Mouse (Mus musculus) thymus, postnatal 14 days (tissue): Measurements from ENCODE around the gene Phlda2.

Experiments
- DNase-seq: peaks from one replicate; pipeline ENCODE4 v3.0.0; 2021

Phlda2 gene

DNA sequence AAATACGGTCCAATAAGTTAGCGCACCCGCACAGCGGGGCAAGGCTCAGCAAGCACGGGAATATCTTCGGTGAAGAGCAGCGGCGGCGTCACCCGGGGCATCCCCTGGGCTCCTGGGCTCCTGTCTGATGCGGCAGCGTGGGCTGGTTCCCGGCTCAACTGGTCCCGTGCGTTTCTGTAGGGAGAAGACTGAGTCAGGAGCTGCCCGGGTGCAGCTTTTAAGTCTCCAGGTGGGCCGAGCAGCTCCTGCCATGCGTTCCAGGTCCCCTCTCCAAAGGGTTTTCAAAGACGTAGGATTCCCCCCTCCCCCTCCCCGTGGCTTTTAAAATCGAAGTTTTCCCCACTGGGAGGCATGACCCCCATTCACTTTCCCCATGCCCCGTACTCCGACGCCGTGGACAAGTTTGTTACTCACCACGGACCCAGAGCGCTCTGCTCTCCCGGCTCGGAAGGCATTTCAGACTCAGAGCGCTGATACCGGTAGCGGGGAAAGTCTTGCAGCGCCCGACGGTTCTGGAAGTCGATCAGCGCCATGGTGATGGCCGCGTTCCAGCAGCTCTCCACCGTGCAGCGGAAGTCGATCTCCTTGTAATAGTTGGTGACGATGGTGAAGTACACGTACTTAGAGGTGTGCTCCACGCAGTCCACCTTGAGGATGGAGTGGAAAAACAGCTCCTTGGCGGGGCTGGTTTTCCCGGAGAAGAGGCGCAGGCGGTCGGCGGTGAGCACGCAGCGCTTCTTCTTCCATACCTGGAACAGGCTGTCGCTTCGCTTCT, 1.1 kb downstream of the Phlda2 start:
- peak; percentile 16 for DNase-seq

DNA sequence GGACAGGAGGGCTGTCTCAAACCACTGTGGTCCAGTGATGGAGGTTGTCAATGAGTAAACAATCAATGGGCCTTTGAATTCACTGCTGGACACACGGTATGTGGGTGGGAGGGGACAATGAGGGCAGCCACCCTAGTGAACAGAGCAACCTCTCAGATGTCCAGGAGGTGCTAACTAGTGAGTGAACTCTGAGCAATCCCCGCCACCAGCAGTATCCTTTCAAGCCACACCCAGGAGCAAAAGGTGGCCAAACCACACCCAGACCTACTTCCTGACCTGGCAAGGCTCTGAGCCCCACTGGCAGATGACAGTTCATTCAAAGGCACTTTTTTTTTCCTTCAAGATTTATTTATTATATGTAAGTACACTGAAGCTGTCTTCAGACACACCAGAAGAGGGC, 2.0 kb downstream of the Phlda2 start:
- no peak for DNase-seq

DNA sequence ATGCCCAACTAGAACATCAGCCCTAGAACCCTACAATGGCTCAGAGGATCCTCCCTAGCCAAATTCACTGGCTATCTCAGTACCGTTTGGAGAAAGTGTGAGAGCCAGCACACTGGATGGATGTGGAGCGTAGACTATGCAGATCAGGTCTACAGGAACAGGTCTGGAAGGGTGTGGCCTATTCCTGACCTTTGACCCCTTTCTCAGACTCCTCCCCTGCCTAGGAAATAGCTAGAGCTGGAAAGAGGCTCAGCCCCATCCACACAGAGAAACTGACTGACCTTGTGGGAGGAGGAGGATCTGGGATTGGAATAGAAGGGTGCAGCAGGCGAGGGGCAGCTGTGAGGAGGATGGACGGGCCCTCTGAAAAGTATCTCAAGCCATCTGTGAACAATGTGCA, 4.4 kb downstream of the Phlda2 start:
- DNase-seq: no peak

DNA sequence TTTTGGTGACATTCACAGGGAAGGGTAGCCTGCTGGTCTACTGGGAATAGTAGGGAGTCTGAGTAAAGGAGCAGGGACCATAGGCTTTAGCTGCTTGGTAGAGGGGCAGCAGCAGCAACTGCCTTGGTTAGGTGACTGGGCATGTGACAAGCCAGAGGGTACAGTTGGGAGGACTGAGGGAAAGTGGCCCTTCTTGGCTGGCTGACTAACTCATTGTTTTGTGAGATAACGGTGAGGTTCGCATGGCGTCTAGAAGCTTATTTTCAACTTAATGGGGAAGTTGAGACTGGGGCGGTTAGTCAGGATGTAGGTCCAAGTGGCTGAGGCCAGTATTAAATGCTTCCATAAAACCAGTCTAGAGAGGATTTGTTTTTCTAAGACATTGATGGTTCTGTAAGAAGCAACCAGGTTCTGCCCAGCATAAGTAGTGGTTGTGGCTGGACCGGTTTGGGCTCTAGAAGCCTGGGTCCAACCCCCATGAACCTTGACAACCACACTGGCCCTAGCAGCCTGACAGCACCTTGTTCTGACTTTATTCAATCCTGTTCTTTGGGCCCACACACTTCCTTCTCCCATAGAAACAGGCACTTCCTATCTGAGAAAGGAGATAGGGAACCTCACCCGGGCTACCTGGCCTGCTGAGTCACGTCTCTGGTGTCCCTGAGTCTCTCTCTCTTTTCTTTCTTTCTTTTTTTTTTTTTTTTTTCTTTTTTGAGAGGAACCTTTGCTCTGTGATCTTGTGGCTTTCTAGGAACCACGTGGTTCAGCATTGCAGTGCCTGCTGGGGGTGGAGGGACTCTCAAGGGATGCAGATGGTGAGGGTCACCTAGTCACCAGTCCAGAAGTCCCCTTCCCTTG, 7.6 kb downstream of the Phlda2 start:
- no peak for DNase-seq

DNA sequence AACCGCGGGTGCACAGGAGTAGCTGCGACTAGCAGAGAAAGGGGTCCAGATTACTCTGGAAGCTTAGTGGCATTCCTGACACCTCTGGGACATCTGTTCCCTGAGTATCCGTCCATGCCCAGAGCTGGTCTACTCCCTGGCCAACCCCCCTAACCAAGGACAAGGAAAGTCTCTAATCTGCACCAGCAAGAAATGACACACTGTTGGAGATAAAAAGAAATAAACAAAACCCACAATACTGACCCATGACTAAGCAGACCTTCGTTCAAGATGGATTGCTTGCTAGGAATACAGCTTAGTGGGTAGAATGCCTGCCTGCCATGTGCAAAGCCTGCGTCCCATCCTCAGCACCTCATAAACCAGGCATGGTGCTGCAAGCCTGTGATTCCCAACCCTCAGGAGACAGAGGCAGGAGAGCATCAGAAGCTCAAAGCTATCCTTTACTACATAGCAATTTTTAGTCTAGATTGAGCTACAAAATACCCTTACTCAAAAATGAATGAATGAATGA, 9.3 kb downstream of the Phlda2 start:
- no peak for DNase-seq

DNA sequence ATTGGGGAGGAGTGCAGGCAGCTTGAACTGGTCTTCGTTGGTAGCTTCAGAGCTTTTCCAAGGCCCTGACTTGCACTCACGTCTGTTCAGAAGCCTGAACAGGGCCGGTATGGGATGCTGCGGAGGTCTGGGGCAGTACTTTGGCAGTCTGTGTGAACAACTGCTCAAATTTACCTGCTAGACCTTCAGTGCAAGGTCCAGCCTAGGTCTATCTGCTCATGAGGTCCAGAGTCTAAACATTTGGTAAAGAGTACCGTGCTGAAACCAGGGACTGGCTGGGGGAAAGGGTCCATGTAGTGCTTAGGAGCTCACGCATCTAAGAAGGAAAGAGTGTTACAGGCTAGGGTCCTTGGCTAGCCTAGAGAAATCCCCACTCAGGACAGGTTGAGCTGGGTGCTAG, 13.2 kb downstream of the Phlda2 start:
- no peak for DNase-seq

DNA sequence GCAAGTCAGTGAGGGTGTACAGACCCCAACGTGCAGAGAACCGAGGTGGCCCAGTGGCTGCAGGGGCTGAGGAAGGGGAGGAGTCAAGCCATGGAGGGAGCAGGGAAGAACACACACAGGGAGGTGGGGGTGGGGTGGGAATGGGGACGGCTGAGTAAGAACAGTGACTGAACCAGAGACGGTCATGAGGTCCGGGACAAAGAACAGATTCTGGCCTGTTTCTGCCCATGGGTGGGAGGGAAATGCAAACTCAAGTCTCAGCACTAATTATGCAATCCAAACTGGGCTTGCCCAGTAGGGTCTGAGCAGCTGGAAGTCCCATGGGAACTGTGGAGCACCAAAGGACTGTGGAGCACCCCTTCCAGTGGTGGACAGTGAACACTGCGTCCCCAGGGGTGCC, 20.4 kb downstream of the Phlda2 start:
- DNase-seq: no peak

DNA sequence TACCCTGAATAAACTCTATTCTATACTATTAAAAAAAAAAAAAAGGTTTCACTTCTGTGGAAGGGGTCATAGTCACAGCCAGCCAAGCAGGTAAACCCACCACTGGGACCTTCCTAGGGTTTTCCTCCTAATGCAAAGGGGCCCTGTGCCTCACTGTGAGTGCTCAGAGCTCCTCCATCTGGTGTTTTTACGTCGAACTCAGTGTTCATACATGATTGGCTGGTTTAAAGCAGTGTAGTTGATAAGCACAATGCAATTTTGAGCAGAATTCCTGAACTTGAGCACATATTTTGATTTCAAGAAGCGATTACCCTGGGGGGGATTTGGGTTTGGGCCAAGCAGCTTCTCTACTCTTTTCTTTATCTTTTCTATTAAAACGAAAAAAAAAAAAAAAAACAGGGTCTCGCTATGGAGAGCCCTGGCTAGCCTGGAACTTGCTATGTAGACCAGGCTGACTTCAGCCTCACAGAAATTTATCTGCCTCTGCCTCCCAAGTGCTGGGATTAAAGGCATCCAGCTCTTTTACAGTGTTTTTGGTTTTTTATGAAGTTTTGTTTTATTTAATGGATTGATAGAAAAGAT, 21.1 kb downstream of the Phlda2 start:
- no peak for DNase-seq

DNA sequence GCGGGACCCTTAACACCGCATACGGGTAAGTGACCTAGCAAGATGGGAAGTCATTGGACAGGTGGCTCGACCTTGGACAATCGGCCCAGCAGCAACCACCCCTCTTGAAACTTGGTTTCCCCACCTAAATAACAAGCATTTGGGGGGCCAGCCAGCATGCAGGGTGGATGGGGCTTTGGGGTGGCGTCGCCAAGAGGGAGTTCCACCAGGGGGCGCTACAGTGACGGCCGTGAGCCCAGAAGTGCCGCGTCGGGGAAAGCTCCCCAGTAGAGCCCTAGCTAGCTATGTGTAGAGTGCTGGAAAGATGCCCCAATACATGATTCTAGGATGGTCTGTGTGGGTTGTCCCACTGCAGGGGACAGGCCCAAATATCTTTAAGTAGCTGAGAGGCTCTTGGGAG, 22.5 kb downstream of the Phlda2 start:
- peak; percentile 74 for DNase-seq

DNA sequence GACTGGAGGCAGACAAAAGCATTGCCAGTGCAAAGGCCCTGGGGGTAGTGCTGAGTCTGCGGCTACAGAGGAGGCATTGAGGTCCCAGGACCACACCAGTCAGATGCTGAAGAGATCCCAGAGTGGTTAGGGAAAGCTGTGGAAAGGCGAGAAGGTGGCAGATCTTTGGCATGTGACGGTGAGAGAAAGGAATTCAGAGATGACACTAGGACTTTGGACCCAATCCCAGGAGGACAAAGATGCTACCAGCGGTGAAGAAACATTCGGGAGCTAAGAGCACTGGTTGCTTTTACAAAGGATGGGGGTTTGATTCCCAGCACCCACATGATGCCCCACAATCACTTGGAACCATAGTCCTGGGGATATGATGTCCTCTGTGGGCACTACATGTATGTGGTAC, 25.1 kb downstream of the Phlda2 start:
- DNase-seq: no peak

DNA sequence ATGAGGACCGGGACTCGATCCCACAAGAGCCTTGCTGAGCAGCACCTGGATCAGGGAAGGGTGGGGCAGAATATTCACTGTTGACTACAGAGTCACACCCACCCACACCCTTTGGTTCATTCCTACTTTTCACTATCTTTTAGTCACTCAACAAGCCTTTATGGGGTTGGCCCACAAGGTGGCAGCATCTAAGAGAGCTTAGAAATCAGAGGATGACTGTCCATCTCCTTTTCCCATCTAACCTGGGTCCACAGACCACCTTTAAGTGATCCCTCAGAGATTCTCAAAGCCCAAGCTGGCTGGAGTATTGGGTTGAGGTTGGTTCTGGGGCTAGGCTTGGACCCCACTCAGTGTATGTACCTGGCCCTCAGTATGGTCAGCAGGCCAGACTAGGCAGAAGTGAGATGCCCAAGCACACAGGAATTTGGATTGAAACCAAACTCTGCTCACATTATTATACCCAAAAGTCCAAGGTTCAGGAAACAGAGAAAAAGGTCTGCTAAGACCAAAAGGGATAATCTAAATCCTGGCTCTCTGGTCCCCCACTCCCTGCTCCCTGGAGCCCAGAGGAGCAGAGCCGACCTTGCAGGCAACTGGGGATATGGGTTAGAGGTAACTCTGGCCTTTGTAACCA, 26.1 kb downstream of the Phlda2 start:
- DNase-seq: no peak

DNA sequence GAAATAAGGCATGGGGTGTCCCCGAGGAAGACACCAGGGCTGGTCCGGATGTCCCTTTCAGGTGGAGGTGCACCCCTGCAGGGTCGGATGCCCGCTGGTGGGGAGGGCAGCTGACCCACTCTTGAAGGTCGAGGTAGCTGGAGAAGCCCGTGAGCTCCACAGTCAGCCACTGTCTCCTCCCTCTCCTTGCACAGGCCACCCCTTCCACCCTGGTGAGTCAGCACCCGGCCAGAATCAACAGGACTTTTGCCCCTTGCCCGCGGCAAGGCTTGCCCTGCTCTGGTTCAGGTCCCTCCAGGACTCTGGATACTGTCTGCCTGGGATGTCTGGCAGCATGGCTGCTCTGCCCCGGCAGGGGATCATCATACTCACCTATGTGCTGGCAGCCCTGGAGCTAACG, 27.1 kb downstream of the Phlda2 start:
- no peak for DNase-seq

DNA sequence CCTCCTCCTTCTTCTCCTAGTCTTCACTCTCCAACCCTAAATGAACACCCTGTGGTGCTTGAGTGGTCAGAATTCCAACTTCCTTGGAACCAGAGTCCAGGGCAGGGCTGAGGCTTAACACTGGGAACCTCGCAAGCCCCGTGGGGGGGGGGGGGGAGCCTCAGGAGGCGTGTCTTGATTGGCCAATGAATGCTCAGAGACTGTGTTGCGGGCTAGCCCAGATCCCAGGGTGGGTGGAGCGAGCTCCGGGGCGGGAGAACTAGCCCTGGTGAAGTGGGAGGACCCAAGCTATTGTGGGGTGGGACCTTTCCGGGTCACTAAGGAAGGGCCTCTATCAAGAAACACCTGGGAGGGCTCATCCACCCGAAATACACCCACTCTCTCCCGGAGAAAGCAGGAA, 28.1 kb downstream of the Phlda2 start:
- DNase-seq: no peak

DNA sequence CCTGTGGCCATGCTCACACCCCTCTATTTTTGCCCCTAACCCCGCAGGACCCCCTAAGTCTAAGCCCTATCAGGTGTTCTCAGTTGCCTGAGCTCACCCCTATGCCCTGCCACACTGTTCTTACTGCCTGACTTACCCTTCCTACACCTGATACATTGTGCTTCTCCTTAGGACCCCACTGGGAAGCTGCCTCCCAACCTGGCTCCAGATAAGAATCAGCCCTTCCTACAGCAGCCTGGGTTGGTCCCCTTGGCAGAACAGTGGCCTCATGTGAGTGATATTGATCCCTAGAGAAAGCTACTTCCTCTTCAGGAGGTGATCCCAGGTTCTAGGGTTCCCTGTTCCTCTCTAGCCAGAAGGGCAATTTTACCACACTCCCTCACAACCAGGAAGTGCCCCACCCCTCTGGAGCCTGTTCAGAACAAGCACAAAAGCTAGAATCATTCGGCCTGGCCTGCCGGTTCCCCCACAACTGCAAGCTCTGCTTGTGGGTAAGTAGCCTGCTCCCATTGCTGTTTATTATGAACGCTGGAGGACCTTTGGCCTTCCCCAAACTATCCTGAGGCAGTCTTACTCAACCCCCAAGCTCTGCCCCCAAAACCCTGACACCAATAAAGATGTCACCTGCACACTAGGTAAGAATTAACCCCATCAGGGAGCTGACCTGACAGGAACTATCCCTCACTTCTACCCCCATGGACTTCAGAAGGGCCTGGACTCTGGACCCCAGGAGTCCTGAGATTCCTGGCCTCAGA, 29.4 kb downstream of the Phlda2 start, which contains the start of gene Slc22a18:
Gene Slc22a18, plus strand, starts transcription at position 390 of the 755 bp plus-strand sequence.
- DNase-seq: no peak

DNA sequence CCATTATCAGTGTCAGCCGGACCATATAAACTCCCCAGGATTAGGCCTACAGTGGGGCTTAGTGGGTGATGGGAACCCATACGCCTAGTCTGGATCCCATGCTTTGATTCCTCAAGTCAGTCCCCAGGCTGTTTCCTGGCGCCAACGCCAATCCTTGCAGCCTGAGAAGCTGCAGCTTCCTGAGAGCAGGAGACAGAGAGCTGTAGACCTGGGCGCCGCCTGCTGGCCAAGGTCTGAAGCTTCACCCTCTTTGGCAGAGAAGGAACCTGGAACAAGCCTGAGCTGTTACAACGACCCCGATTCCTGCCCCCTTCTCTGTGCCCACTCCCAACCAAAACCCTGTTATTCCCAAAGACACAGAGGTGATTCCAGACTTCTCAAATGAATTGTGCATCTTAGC, 33.0 kb downstream of the Phlda2 start:
- DNase-seq: peak; percentile 78

DNA sequence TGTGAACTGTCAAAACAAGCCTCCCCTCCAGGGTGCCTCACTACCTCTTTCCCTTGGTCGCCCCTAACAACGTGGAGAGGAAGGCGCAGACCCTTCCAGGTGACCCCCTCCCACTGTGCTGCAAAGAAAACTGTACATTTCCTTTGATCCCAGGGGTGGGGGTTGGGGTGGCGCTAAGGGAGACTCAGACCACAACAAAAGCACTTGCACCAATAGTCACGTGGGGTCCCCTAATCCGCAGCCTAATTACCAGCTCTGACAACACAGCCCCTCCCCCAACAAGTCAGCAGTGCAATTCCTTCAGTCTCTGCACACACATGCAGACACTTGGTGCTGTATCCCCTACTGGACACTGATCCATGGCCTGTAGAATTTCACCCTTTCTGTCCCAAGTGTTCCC, 35.2 kb downstream of the Phlda2 start:
- no peak for DNase-seq

DNA sequence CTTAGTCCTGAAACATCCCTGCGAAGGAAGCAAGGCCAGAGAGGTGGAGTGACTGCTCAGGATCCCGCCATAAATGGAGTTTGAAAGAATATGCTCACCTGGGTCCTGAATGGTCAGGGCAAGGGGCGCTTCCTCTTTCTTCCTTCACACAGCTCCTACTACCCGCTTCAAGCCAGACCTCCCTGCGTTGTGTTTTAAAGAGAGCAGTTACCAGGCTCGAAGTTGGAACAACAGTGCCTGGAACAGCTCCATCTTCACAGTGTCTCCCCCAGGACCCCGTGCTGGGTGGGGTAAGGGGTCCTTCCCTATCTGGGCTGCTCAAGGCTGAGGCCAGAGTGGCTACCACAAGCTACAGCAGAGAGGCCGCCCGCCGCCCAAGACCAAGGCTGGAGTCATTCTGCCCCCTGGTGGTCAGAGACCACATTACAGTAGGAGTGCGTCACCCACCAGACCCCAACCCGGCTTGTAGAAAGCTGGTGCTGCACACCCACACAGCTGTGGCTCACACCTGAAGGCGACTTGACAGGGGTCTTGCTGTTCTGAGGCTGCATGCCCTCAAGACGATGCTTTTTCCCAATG, 36.8 kb downstream of the Phlda2 start:
- DNase-seq: peak; percentile 84

DNA sequence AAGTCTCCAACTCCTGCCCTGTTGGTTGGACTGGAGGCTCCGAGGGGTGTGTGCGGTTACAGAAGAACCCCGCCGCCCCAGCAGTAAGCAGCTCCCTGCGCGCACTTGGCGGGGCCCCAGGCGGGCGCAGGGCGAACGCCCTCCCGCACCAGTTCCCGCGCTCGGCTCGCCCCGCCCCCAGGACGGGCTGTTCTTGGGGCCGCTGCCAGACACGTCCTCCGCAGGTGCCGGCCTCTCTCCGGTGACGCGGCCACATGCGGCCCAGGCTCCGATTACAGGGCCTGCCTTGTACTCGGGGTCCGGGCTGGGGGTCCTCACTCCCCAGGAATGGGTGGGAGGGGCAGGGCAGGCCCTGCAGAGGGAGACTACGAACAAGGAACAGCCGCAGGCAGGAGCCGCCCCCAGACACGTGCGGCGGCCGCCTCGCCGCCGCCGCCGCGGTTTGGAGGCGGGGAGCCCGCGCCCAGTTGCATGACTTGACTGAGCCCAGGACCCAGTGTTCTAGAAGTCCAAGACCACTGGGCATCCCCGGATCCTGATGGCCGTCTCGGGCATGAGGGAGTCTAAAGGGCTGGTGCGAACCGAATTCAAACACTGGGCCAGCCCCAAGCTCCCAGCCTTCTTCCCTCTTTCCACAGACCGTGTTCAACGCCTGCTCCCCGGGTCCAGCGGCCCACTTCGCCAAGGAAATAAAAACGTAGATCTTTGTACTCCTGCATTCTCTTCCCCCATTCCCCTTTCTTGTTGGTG, 38.0 kb downstream of the Phlda2 start:
- DNase-seq: peak; percentile 63

DNA sequence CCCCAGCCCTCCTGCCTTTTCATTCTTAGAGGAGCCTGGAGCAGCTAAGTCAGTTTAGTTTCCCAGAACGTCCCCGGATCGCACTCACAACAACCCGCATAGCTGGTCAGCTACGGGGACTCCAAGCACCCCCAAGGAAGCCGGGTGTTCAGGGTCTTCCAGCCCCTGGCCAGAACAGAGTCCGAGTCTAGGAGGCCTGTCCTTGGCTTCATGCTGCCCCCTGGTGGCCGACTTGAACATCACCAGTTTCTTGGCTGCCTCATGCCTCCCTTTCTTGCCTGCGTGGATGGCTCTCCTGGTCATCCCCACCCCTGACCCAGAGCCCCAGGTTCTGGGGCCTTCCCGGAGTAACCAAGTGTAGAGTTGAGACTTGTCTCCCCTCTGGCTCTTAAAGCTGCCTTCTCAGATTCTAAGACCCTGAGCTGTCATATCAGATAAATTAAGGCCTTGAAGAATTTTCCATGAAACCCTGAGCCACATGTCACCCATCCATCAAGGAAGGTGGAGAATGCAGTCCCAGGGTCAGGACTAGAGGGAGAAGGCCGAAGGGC, 39.0 kb downstream of the Phlda2 start:
- peak; percentile 77 for DNase-seq

DNA sequence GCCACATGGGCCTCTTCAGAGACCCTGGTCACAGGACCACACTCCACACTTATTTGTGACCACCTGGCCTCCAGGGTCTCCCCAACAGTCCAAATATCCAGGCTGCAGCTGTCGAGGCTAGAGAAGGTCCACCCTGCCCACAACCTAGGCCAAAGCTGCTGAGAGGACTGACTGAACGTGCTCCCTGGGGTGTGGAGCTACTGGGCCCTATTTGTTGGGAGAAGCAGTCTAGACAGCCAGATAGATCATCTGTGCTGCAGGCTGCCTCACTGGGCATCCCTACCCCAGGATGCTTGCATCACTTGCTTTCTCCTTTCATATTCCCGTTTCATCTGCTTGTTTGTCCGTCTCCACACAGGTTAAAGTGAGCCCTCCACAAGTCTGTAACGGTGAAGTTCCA, 40.4 kb downstream of the Phlda2 start:
- DNase-seq: no peak

DNA sequence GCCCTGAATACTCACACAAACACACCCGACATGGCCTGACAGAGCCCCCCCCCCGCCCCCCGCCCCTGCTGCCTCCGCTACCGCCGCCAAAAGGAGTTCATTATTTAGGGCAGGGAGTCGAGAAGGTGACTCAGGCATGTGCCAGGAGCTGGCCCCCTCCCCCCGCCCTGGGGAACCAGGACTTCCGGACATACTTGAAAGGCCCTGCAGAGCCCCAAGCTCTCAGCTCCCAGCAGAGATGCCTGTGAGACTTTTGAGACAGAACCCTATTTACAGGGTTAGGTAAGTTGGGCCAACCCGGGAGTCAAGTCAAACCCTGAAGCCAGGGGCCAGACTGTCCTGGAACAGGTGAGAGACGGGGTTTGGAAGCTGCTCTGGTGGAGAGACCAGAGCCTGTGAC, 41.0 kb downstream of the Phlda2 start:
- peak; percentile 31 for DNase-seq
